Mouse (Mus musculus): Measurements from ENCODE around the gene Cd320. TPM values are rescaled to one million over a fixed set of nuclear protein-coding genes. Genes with fewer than 3 reads are reported as not detected.
"Not testable (repeated sequence)": the region's sequence is repeated elsewhere in the genome, so short reads cannot be mapped to it uniquely, and the experiment has no call there.

Gene Cd320
- polyA plus RNA-seq, 1 experiment from 2014 or later: 22.0 TPM

- Histone ChIP-seq H3K9me3 (replicated peaks) (no peaks in the 10 kb centered on the region), H3K4me3 (replicated peaks) (no peak overlapping the region), H3K27me3 (peaks cover 20% of the 10 kb centered on the region), H3K27ac (no peak overlapping the region), H3K4me1 (replicated peaks) (peaks cover 41% of the 10 kb centered on the region), H3K9ac (no peak overlapping the region), H3K4me2 (no peak overlapping the region), H3K36me3 (no peaks in the 10 kb centered on the region)
- DNase-seq: no peak
- no peak for ATAC-seq (ENCODE audit: low read depth)
- WGBS (ENCODE audit: insufficient replicate concordance): 35% methylated on average over 3 of the region's 3 CpGs
Observed at GRCm38 (mm10) chr17:33812475-33812874, 30.4 kb upstream of the Cd320 start.

GRCm38 (mm10) chr17:33812990-33813389 is 29.9 kb upstream of the Cd320 start:
- DNase-seq (no peak), ATAC-seq (ENCODE audit: low read depth) (no peak)
- Histone ChIP-seq H3K4me2 (no peak overlapping the region), H3K27me3 (peaks cover 20% of the 10 kb centered on the region), H3K36me3 (no peaks in the 10 kb centered on the region), H3K27ac (no peak overlapping the region), H3K4me1 (replicated peaks) (peaks cover 44% of the 10 kb centered on the region), H3K9me3 (replicated peaks) (no peaks in the 10 kb centered on the region), H3K4me3 (replicated peaks) (no peak overlapping the region), H3K9ac (no peak overlapping the region)
- WGBS (ENCODE audit: insufficient replicate concordance): 41% methylated on average over 4 of the region's 4 CpGs

- no peak overlapping the region for H3K9ac ChIP-seq
- H3K36me3 ChIP-seq: peaks cover 22% of the 10 kb centered on the region
- H3K4me3 ChIP-seq (replicated peaks): no peak overlapping the region
- 75% methylated on average over 6 of the region's 6 CpGs for WGBS (ENCODE audit: insufficient replicate concordance)
- H3K4me1 ChIP-seq (replicated peaks): peaks cover 59% of the 10 kb centered on the region
- DNase-seq (no peak), ATAC-seq (ENCODE audit: low read depth) (no peak)
- peaks cover 18% of the 10 kb centered on the region for H3K27me3 ChIP-seq
- no peaks in the 10 kb centered on the region for H3K9me3 ChIP-seq (replicated peaks)
- H3K27ac ChIP-seq: no peak overlapping the region
- no peak overlapping the region for H3K4me2 ChIP-seq
Observed at GRCm38 (mm10) chr17:33815399-33815798, 27.5 kb upstream of the Cd320 start.

GRCm38 (mm10) chr17:33816612-33817011 is 26.3 kb upstream of the Cd320 start:
- Histone ChIP-seq H3K27ac (no peak overlapping the region), H3K4me1 (replicated peaks) (peaks cover 58% of the 10 kb centered on the region), H3K4me3 (replicated peaks) (peak overlapping the region; percentile 68), H3K4me2 (peak overlapping the region; percentile 98), H3K9ac (peak overlapping the region; percentile 86), H3K36me3 (peaks cover 34% of the 10 kb centered on the region), H3K27me3 (peaks cover 10% of the 10 kb centered on the region; the same call in 1 of the 2 replicates), H3K9me3 (replicated peaks) (no peaks in the 10 kb centered on the region)
- 69% methylated on average over 5 of the region's 5 CpGs for WGBS (ENCODE audit: insufficient replicate concordance)
- no peak for DNase-seq
- ATAC-seq (ENCODE audit: low read depth): no peak

GRCm38 (mm10) chr17:33817184-33817968 is 25.5 kb upstream of the Cd320 start:
- peaks cover 7% of the 10 kb centered on the region; the same call in 1 of the 2 replicates for H3K27me3 ChIP-seq
- peak overlapping the region; percentile 82 for H3K27ac ChIP-seq
- WGBS (ENCODE audit: insufficient replicate concordance): under 1% methylated on average over 89 of the region's 89 CpGs
- peak overlapping the region; percentile 86 for H3K9ac ChIP-seq
- H3K9me3 ChIP-seq (replicated peaks): no peaks in the 10 kb centered on the region
- peak; percentile 98 for ATAC-seq (ENCODE audit: low read depth)
- H3K36me3 ChIP-seq: peaks cover 41% of the 10 kb centered on the region
- H3K4me1 ChIP-seq (replicated peaks): peaks cover 63% of the 10 kb centered on the region
- peak; percentile 89 for DNase-seq
- peak overlapping the region; percentile 68 for H3K4me3 ChIP-seq (replicated peaks)
- peak overlapping the region; percentile 98 for H3K4me2 ChIP-seq

GRCm38 (mm10) chr17:33817969-33818643 is 24.8 kb upstream of the Cd320 start:
- peak overlapping the region; percentile 68 for H3K4me3 ChIP-seq (replicated peaks)
- H3K9ac ChIP-seq: peak overlapping the region; percentile 86
- H3K27me3 ChIP-seq: peaks cover 6% of the 10 kb centered on the region; the same call in 1 of the 2 replicates
- WGBS (ENCODE audit: insufficient replicate concordance): 24% methylated on average over 33 of the region's 33 CpGs
- peak overlapping the region; percentile 98 for H3K4me2 ChIP-seq
- H3K36me3 ChIP-seq: peaks cover 49% of the 10 kb centered on the region
- peak overlapping the region; percentile 81 for H3K27ac ChIP-seq
- H3K4me1 ChIP-seq (replicated peaks): peaks cover 68% of the 10 kb centered on the region
- ATAC-seq (ENCODE audit: low read depth): peak; percentile 9; the same call in 1 of the 2 replicates
- no peaks in the 10 kb centered on the region for H3K9me3 ChIP-seq (replicated peaks)
- no peak for DNase-seq

GRCm38 (mm10) chr17:33822436-33822959 is 20.4 kb upstream of the Cd320 start:
- H3K4me2 ChIP-seq: peak overlapping the region; percentile 82
- DNase-seq (no peak), ATAC-seq (ENCODE audit: low read depth) (no peak)
- H3K9me3 ChIP-seq (replicated peaks): no peaks in the 10 kb centered on the region
- H3K27me3 ChIP-seq: no peaks in the 10 kb centered on the region
- H3K4me1 ChIP-seq (replicated peaks): peaks cover 83% of the 10 kb centered on the region
- peak overlapping the region; percentile 89 for H3K9ac ChIP-seq
- WGBS (ENCODE audit: insufficient replicate concordance): 70% methylated on average over 1 of the region's 1 CpGs
- peaks cover 56% of the 10 kb centered on the region for H3K36me3 ChIP-seq
- peak overlapping the region; percentile 86 for H3K4me3 ChIP-seq (replicated peaks)
- H3K27ac ChIP-seq: peak overlapping the region; percentile 12; the same call in 1 of the 2 replicates

GRCm38 (mm10) chr17:33823171-33823570 is 19.7 kb upstream of the Cd320 start:
- Histone ChIP-seq H3K36me3 (peaks cover 57% of the 10 kb centered on the region), H3K4me1 (replicated peaks) (peaks cover 83% of the 10 kb centered on the region), H3K27ac (peak overlapping the region; percentile 74), H3K4me3 (replicated peaks) (peak overlapping the region; percentile 86), H3K4me2 (peak overlapping the region; percentile 82), H3K9ac (peak overlapping the region; percentile 89)
- H3K9me3 ChIP-seq (replicated peaks); ATAC-seq (ENCODE audit: low read depth); DNase-seq; H3K27me3 ChIP-seq: not testable (repeated sequence)
- 45% methylated on average over 8 of the region's 8 CpGs for WGBS (ENCODE audit: insufficient replicate concordance)

- no peaks in the 10 kb centered on the region for H3K27me3 ChIP-seq
- H3K9me3 ChIP-seq (replicated peaks): no peaks in the 10 kb centered on the region
- under 1% methylated on average over 51 of the region's 51 CpGs for WGBS (ENCODE audit: insufficient replicate concordance)
- peaks cover 73% of the 10 kb centered on the region for H3K4me1 ChIP-seq (replicated peaks)
- peak within 1 kb of the TSS; percentile 85 for H3K27ac ChIP-seq
- peak within 1 kb of the TSS; percentile 89 for H3K9ac ChIP-seq
- H3K4me3 ChIP-seq (replicated peaks): peak within 1 kb of the TSS; percentile 86
- peak; percentile 88 for ATAC-seq (ENCODE audit: low read depth)
- peaks cover 46% of the 10 kb centered on the region for H3K36me3 ChIP-seq
- peak; percentile 98 for DNase-seq
- H3K4me2 ChIP-seq: peak within 1 kb of the TSS; percentile 82
Observed at GRCm38 (mm10) chr17:33824084-33824996, 18.6 kb upstream of the Cd320 start, which contains the start of the genes Rps28 and Ndufa7. Rps28 (minus strand) TSS chr17:33824562. Ndufa7 (plus strand) TSS chr17:33824572.

GRCm38 (mm10) chr17:33824997-33825330 is 17.9 kb upstream of the Cd320 start:
- Histone ChIP-seq H3K27ac (peak overlapping the region; percentile 85), H3K4me3 (replicated peaks) (peak overlapping the region; percentile 86), H3K4me1 (replicated peaks) (peaks cover 67% of the 10 kb centered on the region), H3K36me3 (peaks cover 45% of the 10 kb centered on the region), H3K4me2 (peak overlapping the region; percentile 82), H3K9ac (peak overlapping the region; percentile 89)
- not testable (repeated sequence) for DNase-seq; H3K27me3 ChIP-seq; ATAC-seq (ENCODE audit: low read depth); H3K9me3 ChIP-seq (replicated peaks)
- WGBS (ENCODE audit: insufficient replicate concordance): 2% methylated on average over 6 of the region's 6 CpGs

Measured in liver, embryonic 13.5 days (tissue).